Mouse (Mus musculus): ENCODE data around the gene 1700023F06Rik. TPM values are rescaled to one million over a fixed set of nuclear protein-coding genes. Genes with fewer than 3 reads are reported as not detected.

The 1700023F06Rik gene
- polyA plus RNA-seq, 1 experiment from 2014 or later, result 0.15 TPM

- peak; percentile 99 for DNase-seq (ENCODE audit: low spot score)
- Histone ChIP-seq H3K36me3 (ENCODE audit: control insufficient read depth, insufficient read depth, low read length) (no peaks in the 10 kb centered on the region), H3K27ac (ENCODE audit: low read depth, low read length) (peak overlapping the region; percentile 54), H3K27me3 (replicated peaks; ENCODE audit: control insufficient read depth, insufficient read depth, low read length) (no peaks in the 10 kb centered on the region), H3K9ac (ENCODE audit: low read depth, low read length) (peak overlapping the region; percentile 55), H3K4me3 (ENCODE audit: low read depth, low read length) (peak overlapping the region; percentile 45), H3K9me3 (ENCODE audit: control insufficient read depth, low read length) (no peaks in the 10 kb centered on the region), H3K4me2 (peak overlapping the region; percentile 74), H3K4me1 (replicated peaks; ENCODE audit: control insufficient read depth, insufficient read depth, low read length) (peaks cover 5% of the 10 kb centered on the region; the same call in 1 of the 2 replicates)
- peak; percentile 92 for ATAC-seq (replicated peaks; ENCODE audit: low FRiP score)
- 2% methylated on average over 25 of the region's 25 CpGs for WGBS
These were observed 49.5 kb downstream of the 1700023F06Rik start for GRCm38 (mm10) chr11:103158621-103159478.

- Histone ChIP-seq H3K9me3 (ENCODE audit: control insufficient read depth, low read length) (no peaks in the 10 kb centered on the region), H3K4me3 (ENCODE audit: low read depth, low read length) (no peak overlapping the region), H3K9ac (ENCODE audit: low read depth, low read length) (no peak overlapping the region), H3K4me1 (replicated peaks; ENCODE audit: control insufficient read depth, insufficient read depth, low read length) (peaks cover 10% of the 10 kb centered on the region), H3K4me2 (no peak overlapping the region), H3K36me3 (ENCODE audit: control insufficient read depth, insufficient read depth, low read length) (no peaks in the 10 kb centered on the region), H3K27me3 (replicated peaks; ENCODE audit: control insufficient read depth, insufficient read depth, low read length) (no peaks in the 10 kb centered on the region), H3K27ac (ENCODE audit: low read depth, low read length) (no peak overlapping the region)
- 91% methylated on average over 4 of the region's 4 CpGs for WGBS
- no peak for DNase-seq (ENCODE audit: low spot score)
- no peak for ATAC-seq (replicated peaks; ENCODE audit: low FRiP score)
These were observed 58.6 kb downstream of the 1700023F06Rik start for GRCm38 (mm10) chr11:103149771-103150170.

Other genes with a start within 250 kb of the 1700023F06Rik start
- 67.8 and 74.6 TPM in 2 replicates for gene Nmt1, start 180.4 kb downstream of the 1700023F06Rik start, polyA plus RNA-seq (2014; fragmentation: Nextera tagmentation; extraction: Ambion mirVana)
- gene Dcakd, start 180.2 kb downstream of the 1700023F06Rik start, polyA plus RNA-seq (2014; fragmentation: Nextera tagmentation; extraction: Ambion mirVana), result 109 and 114 TPM in 2 replicates
- gene Plcd3, start 106.9 kb downstream of the 1700023F06Rik start, polyA plus RNA-seq (2014; fragmentation: Nextera tagmentation; extraction: Ambion mirVana), result 1.1 and 1.3 TPM in 2 replicates
- gene Acbd4, start 106.9 kb downstream of the 1700023F06Rik start, polyA plus RNA-seq (2014; fragmentation: Nextera tagmentation; extraction: Ambion mirVana), result 24.5 and 30.7 TPM in 2 replicates
- gene Hexim1, start 92.3 kb downstream of the 1700023F06Rik start, polyA plus RNA-seq (2014; fragmentation: Nextera tagmentation; extraction: Ambion mirVana), result 4.6 and 6.1 TPM in 2 replicates
- gene Hexim2, start 76.1 kb downstream of the 1700023F06Rik start, polyA plus RNA-seq (2014; fragmentation: Nextera tagmentation; extraction: Ambion mirVana), result 11.9 and 13.8 TPM in 2 replicates
- gene Fmnl1, start 37.5 kb downstream of the 1700023F06Rik start, polyA plus RNA-seq (2014; fragmentation: Nextera tagmentation; extraction: Ambion mirVana), result 6.3 and 6.9 TPM in 2 replicates
- not detected in 2 replicates for gene Spata32, start 9.9 kb upstream of the 1700023F06Rik start, polyA plus RNA-seq (2014; fragmentation: Nextera tagmentation; extraction: Ambion mirVana)
- 1.1 and 1.6 TPM in 2 replicates for gene Map3k14, start 58.9 kb upstream of the 1700023F06Rik start, polyA plus RNA-seq (2014; fragmentation: Nextera tagmentation; extraction: Ambion mirVana)
- 5.0 and 5.1 TPM in 2 replicates for gene Arhgap27, start 155.1 kb upstream of the 1700023F06Rik start, polyA plus RNA-seq (2014; fragmentation: Nextera tagmentation; extraction: Ambion mirVana)
- 7.6 and 9.1 TPM in 2 replicates for gene Plekhm1, start 204.1 kb upstream of the 1700023F06Rik start, polyA plus RNA-seq (2014; fragmentation: Nextera tagmentation; extraction: Ambion mirVana)